Mouse (Mus musculus): ENCODE results near the gene Gm20671. TPM values are rescaled to one million over a fixed set of nuclear protein-coding genes. Genes with fewer than 3 reads are reported as not detected.

Gene Gm20671
- not detected for polyA plus RNA-seq (2014; fragmentation: Illumina TruSeq; extraction: RNeasy Lipid Tissue Mini Kit (QIAGEN cat#74804); ENCODE audit: low read depth, low replicate concordance)

DNA sequence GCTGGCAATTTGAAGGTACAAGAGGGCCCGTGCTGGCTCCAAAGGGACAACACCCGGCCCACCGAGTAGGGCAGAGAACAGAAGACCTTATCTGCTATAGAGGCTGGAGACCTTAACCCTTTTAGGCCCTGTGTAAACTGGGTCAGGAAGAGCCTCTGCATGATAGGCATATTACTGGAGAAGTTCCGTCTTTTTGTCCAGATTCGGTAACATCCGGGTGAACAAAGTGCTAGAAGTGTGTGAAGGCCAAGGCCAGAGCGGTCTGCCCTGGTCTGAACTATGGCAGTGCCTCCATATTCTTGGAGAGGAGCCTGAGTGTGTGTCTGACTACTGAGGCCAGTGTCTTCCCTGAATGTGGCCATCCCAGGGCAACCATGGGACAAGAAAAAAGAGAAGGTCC is at the start of gene Gm20671:
Gene Gm20671 (minus strand): TSS at position 101 of the 400 bp plus-strand sequence.

DNA sequence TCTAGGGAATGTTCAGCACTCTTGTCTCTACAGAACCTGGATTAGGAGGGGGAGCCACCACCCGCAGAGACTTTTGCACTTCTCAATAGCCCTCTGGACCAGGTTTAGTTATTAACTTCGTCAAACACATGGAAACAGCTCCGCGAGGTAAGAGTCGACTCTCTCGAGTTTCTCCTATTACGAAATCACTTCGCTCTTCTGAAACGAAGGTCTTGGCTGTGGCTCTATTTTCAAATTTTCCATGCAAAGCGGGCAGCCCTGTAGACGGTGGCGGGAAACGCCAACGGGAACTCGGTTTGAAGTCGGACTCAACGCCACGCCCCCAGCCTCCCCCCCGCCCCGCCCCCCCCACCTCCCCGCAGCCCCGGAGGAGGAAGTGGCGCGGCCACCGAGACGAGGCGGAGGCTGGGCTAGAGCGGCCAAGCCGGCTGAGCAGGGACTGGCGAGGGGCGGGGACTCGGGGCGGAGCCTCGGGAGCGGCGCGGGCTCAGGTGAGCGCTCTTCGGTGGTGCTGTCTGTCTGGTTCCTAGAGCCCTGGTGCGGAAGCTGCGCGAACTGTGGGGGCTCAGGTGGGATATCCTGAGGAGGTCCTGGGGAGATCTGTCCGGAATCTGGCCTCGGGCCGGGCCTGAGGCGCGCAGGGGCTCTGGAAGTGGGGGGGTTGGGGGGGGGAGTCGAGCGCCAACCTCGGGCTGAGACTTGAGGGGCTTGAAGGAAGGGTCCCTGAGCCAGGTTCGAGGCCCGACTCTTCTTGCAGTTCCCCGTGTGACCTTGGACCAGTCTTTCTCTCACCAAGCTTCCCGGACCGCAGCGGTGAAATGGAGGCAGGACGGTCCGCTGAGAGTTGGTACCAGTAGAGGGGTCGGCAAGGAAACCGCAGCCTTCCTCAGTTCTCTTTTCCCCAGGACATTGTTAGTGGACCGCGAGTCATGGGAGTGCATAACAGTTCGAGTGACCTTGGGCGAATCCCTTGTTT is 36.6 kb upstream of the Gm20671 start, which contains the start of gene Depdc5:
Gene Depdc5 (plus strand): TSS at position 449 of the 976 bp plus-strand sequence.

DNA sequence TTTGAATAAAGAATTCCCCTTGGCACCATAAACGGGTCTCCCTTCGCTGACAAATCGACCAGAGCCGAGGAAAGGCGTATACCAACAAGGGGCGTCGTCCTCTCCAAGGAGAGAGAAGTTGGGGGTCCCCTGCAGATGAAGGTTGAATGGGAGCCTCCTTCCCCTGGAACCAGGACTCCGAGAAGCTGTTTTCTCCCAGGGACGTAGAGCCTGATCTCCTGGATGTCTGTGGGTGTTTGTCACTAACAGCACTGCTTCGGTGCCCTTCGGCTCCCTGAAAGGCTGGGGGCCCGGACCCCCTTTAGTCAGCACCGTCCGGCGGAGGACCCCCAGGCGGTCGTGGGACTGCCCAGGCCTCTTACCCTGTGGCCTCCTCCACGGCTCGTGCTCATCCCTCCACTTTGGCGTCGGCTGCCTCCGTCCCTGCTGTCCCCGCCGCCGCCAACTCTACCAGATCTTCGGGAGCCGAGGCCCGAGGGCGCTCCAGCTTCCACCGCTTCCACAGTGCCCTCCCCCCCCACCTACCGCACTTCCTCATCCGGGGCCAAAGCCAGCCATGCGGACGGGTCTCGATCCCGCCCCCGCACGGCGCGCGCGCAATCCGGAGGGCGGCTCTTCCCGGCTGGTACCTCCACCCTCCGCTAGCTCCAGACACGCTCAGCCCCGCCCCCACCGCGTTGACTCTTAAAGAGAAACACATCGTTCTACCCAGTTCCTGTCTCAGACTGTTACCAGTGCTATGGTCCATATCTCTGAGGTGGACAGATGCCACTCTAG is 27.0 kb upstream of the Gm20671 start, which contains the start of gene Prr14l:
Gene Prr14l (minus strand): TSS at position 526 of the 777 bp plus-strand sequence.

DNA sequence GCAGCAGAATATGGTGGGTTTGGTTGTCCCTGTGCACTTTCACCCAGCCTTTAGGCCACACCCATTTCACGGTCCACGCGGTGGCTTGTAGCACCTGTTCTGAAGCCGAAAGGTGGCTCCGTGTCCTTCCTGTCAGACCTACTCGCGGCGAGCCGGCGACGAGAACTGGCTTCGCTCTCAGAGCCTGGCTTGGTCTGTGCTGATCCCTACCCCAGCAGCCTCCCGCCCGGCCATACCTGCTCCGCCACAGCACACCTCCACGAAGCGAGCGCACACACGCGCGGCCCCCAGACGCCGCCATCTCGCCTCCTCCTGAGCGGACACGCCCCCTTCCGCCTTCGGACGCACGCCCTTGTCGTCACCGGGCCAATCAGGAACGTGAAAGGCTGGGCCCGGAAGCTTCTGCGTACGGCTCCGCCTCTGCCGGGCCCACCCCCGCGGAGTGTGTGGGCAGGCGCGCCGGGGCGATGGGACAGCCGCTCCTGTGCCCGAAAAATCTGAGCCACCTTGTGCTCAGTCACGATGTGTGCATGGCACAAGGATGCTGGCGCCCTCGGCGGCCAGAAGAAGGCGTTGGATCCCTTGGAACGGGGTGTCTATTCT is 41.5 kb downstream of the Gm20671 start, which contains the start of gene Pisd:
Gene Pisd (minus strand): TSS at position 334 of the 603 bp plus-strand sequence.

Other genes starting within 250 kb of the Gm20671 start
- gene Yes1, start 215.9 kb downstream of the Gm20671 start, polyA plus RNA-seq (2014; fragmentation: Illumina TruSeq; extraction: RNeasy Lipid Tissue Mini Kit (QIAGEN cat#74804); ENCODE audit: low read depth, low replicate concordance) = 38.5 TPM
- 5.6 TPM for gene Pisd, start 41.5 kb downstream of the Gm20671 start, polyA plus RNA-seq (2014; fragmentation: Illumina TruSeq; extraction: RNeasy Lipid Tissue Mini Kit (QIAGEN cat#74804); ENCODE audit: low read depth, low replicate concordance)
- gene Prr14l, start 27.1 kb upstream of the Gm20671 start, polyA plus RNA-seq (2014; fragmentation: Illumina TruSeq; extraction: RNeasy Lipid Tissue Mini Kit (QIAGEN cat#74804); ENCODE audit: low read depth, low replicate concordance) = 13.7 TPM
- gene Depdc5, start 36.6 kb upstream of the Gm20671 start, polyA plus RNA-seq (2014; fragmentation: Illumina TruSeq; extraction: RNeasy Lipid Tissue Mini Kit (QIAGEN cat#74804); ENCODE audit: low read depth, low replicate concordance) = 45.3 TPM
- gene Ywhah, start 191.7 kb upstream of the Gm20671 start, polyA plus RNA-seq (2014; fragmentation: Illumina TruSeq; extraction: RNeasy Lipid Tissue Mini Kit (QIAGEN cat#74804); ENCODE audit: low read depth, low replicate concordance) = 104 TPM

All from testis, adult 10 weeks (tissue).